Mouse (Mus musculus) kidney, embryonic 14.5 days (tissue): ENCODE results near the gene Tmem214. TPM values are rescaled to one million over a fixed set of nuclear protein-coding genes. Genes with fewer than 3 reads are reported as not detected.
"Not testable (repeated sequence)": the region's sequence is repeated elsewhere in the genome, so short reads cannot be mapped to it uniquely, and the experiment has no call there.

Experiments
- ATAC-seq: fragments of 200-750 bp; cut with Nextera tagmentation; 2 replicates; pipeline ENCODE4 v1.8.0; 2017; ENCODE audit warnings: moderate number of reproducible peaks, mild to moderate bottlenecking, moderate TSS enrichment, moderate library complexity; ENCODE audit not compliant: low FRiP score, low TSS enrichment
- H3K27ac ChIP-seq: fragments of 300-500 bp; sonication (generic); 2 replicates; pipeline ENCODE4 v1.5.1; 2014; ENCODE audit warnings: low read depth, mild to moderate bottlenecking, low read length, moderate library complexity, mixed read lengths
- H3K27me3 ChIP-seq: fragments of 300-500 bp; sonication (generic); 2 replicates; pipeline ENCODE4 v1.6.1; 2014; ENCODE audit warnings: mild to moderate bottlenecking, low read length; ENCODE audit not compliant: control insufficient read depth, insufficient read depth
- H3K36me3 ChIP-seq: fragments of 300-500 bp; sonication (generic); 2 replicates; pipeline ENCODE4 v1.6.1; 2014; ENCODE audit warnings: low read length, mixed read lengths; ENCODE audit not compliant: control insufficient read depth, insufficient read depth
- H3K4me1 ChIP-seq: fragments of 300-500 bp; sonication (generic); 2 replicates; pipeline ENCODE4 v1.6.1; 2014; ENCODE audit warnings: low read length, mixed read lengths; ENCODE audit not compliant: control insufficient read depth, insufficient read depth
- H3K4me2 ChIP-seq: fragments of 300-500 bp; sonication (generic); replicated peaks from 2 replicates; pipeline ENCODE4 v1.6.1; 2014; ENCODE audit warnings: low read depth, mild to moderate bottlenecking, low read length
- H3K4me3 ChIP-seq: fragments of 300-500 bp; sonication (generic); 2 replicates; pipeline ENCODE4 v1.5.1; 2014; ENCODE audit warnings: mild to moderate bottlenecking, low read length
- H3K9ac ChIP-seq: fragments of 300-500 bp; sonication (generic); 2 replicates; pipeline ENCODE4 v1.6.1; 2014; ENCODE audit warnings: low read depth, mild to moderate bottlenecking, low read length, moderate library complexity
- H3K9me3 ChIP-seq: fragments of 300-500 bp; sonication (generic); 2 replicates; pipeline ENCODE4 v1.6.1; 2016; ENCODE audit warnings: low read length; ENCODE audit not compliant: control insufficient read depth
- WGBS: fragments of 180-500 bp; shearing (Covaris S2); extraction: QIAGEN DNeasy Blood & Tissue Kit; methylation state at CpG from one replicate; pipeline ENCODE4 v1.1.7; 2014; 5-methylcytosine and 5-hydroxymethylcytosine counted together
- polyA plus RNA-seq: library from polyadenylated mRNA; unstranded; fragments of >200 nt; fragmentation: Nextera tagmentation; extraction: Ambion mirVana; gene quantifications from 2 replicates; pipeline ENCODE4 v1.2.1, GENCODE M21; 2014

Tmem214 gene
- polyA plus RNA-seq, 1 experiment from 2014 or later: 65.1 TPM

DNA sequence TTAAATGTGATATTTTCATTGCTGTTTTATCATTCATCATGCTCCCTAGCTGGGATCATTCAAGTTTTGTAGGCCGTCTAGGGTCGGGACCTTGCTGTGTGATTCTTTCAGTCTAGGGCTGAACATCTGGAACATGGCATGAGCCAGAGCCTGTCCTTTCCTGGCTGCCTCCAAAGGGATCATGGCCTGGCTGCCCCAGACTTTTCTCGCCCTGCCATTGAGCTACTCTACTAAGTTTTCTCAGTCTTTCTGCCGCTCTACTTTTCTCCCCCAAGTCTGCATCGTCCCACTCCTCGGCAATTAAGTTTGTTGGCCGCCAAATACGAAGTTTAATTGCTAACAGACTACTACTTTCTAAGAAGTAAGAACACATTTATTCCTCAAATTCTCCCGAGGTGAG lies 1.2 kb downstream of the Tmem214 start:
- no peak overlapping the region for H3K27ac ChIP-seq
- 19% methylated on average over 9 of the region's 9 CpGs for WGBS
- 0 out of 2 replicates have a peak, but pooled peaks have one; percentile 25 for ATAC-seq

DNA sequence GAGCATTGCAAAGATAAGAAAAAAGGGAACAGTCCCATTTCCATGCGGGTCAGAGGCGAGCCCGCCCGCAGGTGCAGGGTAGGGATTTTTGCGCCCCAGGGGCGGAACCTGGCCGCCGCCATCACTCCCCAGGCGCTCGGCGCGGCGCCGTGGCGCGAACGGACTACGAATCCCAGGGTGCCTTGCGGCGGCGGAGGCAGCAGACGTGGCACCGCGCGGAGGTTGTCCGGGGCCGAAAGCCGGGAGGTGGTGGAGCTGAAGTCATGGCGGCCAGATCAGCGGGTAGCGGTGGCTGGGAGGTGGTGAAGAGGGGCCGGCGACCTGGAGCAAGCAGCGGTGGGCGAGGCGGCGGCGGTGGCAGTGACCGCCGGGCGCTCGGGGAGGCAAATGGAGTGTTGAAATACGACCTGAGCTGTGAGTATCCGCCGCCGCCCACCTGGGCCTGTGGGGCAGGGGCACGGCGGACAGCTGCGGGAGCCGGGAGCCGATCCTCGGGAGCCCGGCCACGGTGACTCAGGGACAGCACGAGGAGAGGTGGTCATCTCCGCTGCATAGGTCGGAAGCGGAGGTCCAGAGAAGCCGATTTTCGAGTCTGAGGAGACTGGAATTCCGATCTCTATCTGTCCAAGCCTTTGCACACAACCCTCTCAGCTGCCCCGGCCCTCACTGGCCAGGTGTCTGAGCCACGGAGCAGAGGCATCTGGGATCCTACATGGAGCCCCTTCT lies 1.8 kb downstream of the Tmem214 start:
- peak overlapping the region; percentile 85 for H3K9ac ChIP-seq
- peak overlapping the region; percentile 14; the same call in 1 of the 2 replicates for H3K27ac ChIP-seq
- no peaks in the 10 kb centered on the region for H3K9me3 ChIP-seq
- peak overlapping the region; percentile 86 for H3K4me3 ChIP-seq
- peak overlapping the region; percentile 82 for H3K4me2 ChIP-seq
- ATAC-seq: peak; percentile 92
- peaks cover 36% of the 10 kb centered on the region for H3K36me3 ChIP-seq
- no peaks in the 10 kb centered on the region for H3K27me3 ChIP-seq
- peaks cover 5% of the 10 kb centered on the region for H3K4me1 ChIP-seq
- WGBS: under 1% methylated on average over 59 of the region's 63 CpGs

More for the DNA sequence above, 1.2 kb downstream of the Tmem214 start:
- Histone ChIP-seq H3K4me3 (peak overlapping the region; percentile 86), H3K36me3 (peaks cover 30% of the 10 kb centered on the region), H3K9ac (peak overlapping the region; percentile 85), H3K4me2 (peak overlapping the region; percentile 82), H3K4me1 (peaks cover 5% of the 10 kb centered on the region), H3K9me3 (no peaks in the 10 kb centered on the region), H3K27me3 (no peaks in the 10 kb centered on the region)

DNA sequence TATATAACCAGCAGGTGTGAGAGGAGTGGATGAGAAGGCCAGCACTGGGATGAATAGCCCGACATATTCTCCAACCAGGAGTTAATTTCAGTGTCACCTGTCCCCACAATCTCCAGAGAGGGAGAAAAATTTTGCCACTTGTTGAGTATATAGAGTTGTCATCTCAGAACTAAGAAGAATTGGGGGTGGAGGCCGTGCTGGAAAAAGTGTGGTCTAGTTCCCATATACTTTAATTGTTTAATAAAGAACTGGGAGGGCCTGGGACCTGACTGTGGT lies 2.3 kb downstream of the Tmem214 start:
- Histone ChIP-seq H3K27ac (peak overlapping the region; percentile 14; the same call in 1 of the 2 replicates), H3K9me3 (no peaks in the 10 kb centered on the region), H3K4me1 (peaks cover 5% of the 10 kb centered on the region), H3K27me3 (no peaks in the 10 kb centered on the region), H3K4me2 (peak overlapping the region; percentile 82), H3K36me3 (peaks cover 41% of the 10 kb centered on the region), H3K4me3 (peak overlapping the region; percentile 86), H3K9ac (peak overlapping the region; percentile 85)
- 13% methylated on average over 2 of the region's 2 CpGs for WGBS
- ATAC-seq: no peak

DNA sequence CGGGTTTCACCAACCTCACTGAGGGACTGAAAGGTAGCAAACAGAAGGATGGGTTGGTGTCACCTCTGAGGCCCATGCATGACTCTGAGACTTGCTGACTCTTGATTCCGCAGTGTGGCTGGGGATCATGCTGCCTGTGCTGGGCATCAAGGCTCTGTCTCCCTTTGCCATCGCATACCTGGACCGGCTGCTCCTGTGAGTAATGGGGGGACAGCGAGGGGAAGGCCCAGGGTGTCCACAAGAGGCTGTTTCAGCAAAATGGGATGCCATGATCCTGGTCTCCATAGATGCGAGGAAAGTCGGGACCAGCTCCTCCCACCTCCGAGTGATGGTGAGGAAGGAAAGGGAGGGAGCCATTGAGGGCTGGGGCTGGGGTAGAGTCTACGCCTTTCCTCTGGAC lies 4.8 kb downstream of the Tmem214 start:
- peaks cover 66% of the 10 kb centered on the region for H3K36me3 ChIP-seq
- H3K9me3 ChIP-seq: no peaks in the 10 kb centered on the region
- no peak overlapping the region for H3K4me3 ChIP-seq
- H3K4me2 ChIP-seq: no peak overlapping the region
- H3K27ac ChIP-seq: no peak overlapping the region
- 94% methylated on average over 9 of the region's 9 CpGs for WGBS
- no peak overlapping the region for H3K9ac ChIP-seq
- peaks cover 5% of the 10 kb centered on the region for H3K4me1 ChIP-seq
- H3K27me3 ChIP-seq: no peaks in the 10 kb centered on the region
- ATAC-seq: no peak

DNA sequence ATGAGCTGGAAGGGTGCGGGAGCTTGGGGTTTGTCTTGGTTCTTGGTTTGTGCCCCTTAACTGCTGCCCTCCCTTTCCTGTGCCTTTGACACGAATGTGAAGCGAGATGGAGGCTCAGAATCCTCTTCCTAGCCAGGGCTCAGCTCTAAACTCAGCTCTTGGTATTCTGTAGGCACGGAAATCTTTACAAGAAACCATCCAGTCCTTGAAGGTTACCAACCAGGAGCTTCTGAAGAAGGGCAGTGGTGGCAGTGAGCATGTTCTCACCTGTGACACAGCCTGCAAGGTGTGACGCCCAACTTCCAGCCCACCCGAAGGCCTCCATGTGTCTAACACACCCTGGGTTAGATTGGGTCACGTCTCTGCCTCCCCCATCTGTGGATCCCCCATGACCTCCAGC lies 6.6 kb downstream of the Tmem214 start:
- H3K27me3 ChIP-seq: no peaks in the 10 kb centered on the region
- no peak overlapping the region for H3K27ac ChIP-seq
- peaks cover 72% of the 10 kb centered on the region for H3K36me3 ChIP-seq
- WGBS: 91% methylated on average over 7 of the region's 7 CpGs
- H3K4me2 ChIP-seq: no peak overlapping the region
- peaks cover 5% of the 10 kb centered on the region for H3K4me1 ChIP-seq
- H3K4me3 ChIP-seq: no peak overlapping the region
- no peak overlapping the region for H3K9ac ChIP-seq
- H3K9me3 ChIP-seq: no peaks in the 10 kb centered on the region
- no peak for ATAC-seq

DNA sequence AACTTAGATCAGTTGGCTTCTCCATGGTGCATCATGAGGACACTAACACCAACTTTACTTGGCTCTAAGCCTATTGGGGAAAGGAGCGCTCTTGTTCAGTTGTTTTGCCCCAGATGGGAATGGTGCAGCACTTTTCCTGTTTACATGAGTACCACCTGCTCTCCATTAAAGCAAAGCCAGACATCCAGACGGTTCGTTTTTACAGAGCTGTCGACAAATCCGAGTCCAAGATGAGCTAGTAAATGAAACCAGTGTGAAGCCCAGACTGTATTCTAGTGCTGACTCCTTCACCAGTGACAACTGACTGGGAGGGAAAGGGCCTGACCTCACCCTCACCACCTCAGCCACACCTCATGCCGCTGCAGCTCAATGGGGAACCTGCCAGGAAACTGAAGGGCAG lies 10.8 kb downstream of the Tmem214 start:
- no peak for ATAC-seq
- H3K27ac ChIP-seq: no peak overlapping the region
- no peaks in the 10 kb centered on the region for H3K27me3 ChIP-seq
- H3K9ac ChIP-seq: no peak overlapping the region
- no peak overlapping the region for H3K4me3 ChIP-seq
- 57% methylated on average over 6 of the region's 6 CpGs for WGBS
- H3K4me1 ChIP-seq: no peaks in the 10 kb centered on the region
- H3K36me3 ChIP-seq: peaks cover 45% of the 10 kb centered on the region
- H3K9me3 ChIP-seq: no peaks in the 10 kb centered on the region
- no peak overlapping the region for H3K4me2 ChIP-seq

DNA sequence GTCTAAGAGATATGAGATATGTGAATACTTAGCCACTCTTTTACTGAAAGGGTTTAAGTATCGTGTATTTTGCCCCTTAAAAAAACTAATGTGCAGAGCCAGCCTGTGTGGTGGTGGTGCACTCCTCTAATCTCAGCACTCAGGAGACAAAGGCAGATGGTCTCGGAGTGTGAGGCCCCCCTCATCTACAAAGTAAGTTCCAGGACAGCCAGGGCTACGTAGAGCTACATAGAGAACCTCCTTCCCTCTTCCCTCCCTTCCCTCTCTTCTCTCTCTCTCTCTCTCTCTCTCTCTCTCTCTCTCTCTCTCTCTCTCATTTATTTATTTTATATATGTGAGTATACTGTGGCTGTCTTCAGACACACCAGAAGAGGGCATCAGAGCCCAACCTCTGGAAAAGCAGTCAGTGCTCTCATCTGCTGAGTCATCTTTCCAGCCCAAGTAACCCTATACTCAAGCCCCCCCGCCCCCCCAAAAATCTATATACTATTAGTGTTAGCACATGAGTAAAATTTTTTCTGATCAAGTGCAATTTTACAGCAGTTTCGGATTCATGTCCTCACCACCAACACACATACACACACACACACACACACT lies 11.6 kb downstream of the Tmem214 start:
- Histone ChIP-seq H3K4me3 (no peak overlapping the region), H3K27me3 (no peaks in the 10 kb centered on the region), H3K4me2 (no peak overlapping the region), H3K9ac (no peak overlapping the region), H3K4me1 (no peaks in the 10 kb centered on the region), H3K27ac (no peak overlapping the region), H3K9me3 (no peaks in the 10 kb centered on the region), H3K36me3 (peaks cover 37% of the 10 kb centered on the region)
- 83% methylated on average over 5 of the region's 5 CpGs for WGBS
- ATAC-seq: no peak

DNA sequence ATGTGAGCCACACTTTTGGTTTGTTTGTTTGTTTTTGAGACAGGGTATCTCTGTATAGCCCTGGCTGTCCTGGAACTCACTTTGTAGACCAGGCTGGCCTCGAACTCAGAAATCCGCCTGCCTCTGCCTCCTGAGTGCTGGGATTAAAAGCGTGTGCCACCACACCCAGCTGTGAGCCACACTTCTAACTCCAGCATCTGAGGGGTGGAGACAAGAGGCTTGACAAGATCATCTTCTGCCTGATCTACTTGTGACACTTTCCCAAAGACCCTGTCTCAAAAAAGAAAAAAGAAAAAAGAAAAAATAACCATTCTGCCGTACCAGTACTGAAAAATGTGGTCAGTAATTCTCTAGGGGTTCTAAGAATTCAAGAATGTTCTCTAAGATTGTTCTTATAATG lies 14.0 kb downstream of the Tmem214 start:
- not testable (repeated sequence) for H3K27ac ChIP-seq, H3K9ac ChIP-seq, H3K27me3 ChIP-seq, ATAC-seq, H3K9me3 ChIP-seq, H3K4me2 ChIP-seq, H3K4me1 ChIP-seq, H3K4me3 ChIP-seq
- 79% methylated on average over 4 of the region's 4 CpGs for WGBS
- H3K36me3 ChIP-seq: peaks cover 13% of the 10 kb centered on the region

DNA sequence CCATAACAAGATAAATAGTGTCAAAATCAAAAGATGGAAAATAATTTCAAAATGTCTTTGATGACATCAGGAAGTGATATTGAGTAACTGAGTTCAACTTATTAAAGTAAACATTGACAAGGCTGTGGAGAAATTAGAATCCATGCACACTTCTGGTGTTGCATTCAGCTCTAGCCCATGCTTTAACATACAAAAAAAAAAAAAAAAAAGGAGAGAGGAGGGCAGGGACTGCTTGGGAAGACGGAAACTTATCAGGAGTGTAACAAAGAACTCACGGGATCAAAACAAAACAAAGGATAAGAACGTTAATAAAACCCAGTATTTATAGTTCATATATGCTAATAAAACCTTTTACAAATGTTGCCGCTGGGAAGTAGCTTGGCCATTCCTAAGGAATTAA lies 18.4 kb downstream of the Tmem214 start:
- 42% methylated on average over 4 of the region's 4 CpGs for WGBS
- Histone ChIP-seq H3K36me3 (peaks cover 1% of the 10 kb centered on the region; the same call in 1 of the 2 replicates), H3K27ac (no peak overlapping the region)

More for the DNA sequence above, 18.4 kb downstream of the Tmem214 start:
- no peaks in the 10 kb centered on the region for H3K27me3 ChIP-seq
- peaks cover 14% of the 10 kb centered on the region for H3K4me1 ChIP-seq
- H3K9me3 ChIP-seq: no peaks in the 10 kb centered on the region
- ATAC-seq: no peak
- H3K9ac ChIP-seq: peak overlapping the region; percentile 72; the same call in 1 of the 2 replicates
- no peak overlapping the region for H3K4me3 ChIP-seq
- peak overlapping the region; percentile 90 for H3K4me2 ChIP-seq
